Mouse (Mus musculus) layer of hippocampus, postnatal 10 days (tissue): Measurements from ENCODE around the gene Aggf1. TPM values are rescaled to one million over a fixed set of nuclear protein-coding genes. Genes with fewer than 3 reads are reported as not detected.

Experiments
- DNase-seq, 2 experiments: peaks; one replicate each; pipeline ENCODE4 v3.0.0; 2021; ENCODE audit warnings: low spot score in 2 of 2
- total RNA-seq, 2 experiments: library from RNA; stranded (reverse); gene quantifications; 2 replicates each; pipeline ENCODE4 v1.2.3; 2021

Gene Aggf1
- total RNA-seq, 2 experiments from 2014 or later, result 42.0 to 43.9 TPM

DNA sequence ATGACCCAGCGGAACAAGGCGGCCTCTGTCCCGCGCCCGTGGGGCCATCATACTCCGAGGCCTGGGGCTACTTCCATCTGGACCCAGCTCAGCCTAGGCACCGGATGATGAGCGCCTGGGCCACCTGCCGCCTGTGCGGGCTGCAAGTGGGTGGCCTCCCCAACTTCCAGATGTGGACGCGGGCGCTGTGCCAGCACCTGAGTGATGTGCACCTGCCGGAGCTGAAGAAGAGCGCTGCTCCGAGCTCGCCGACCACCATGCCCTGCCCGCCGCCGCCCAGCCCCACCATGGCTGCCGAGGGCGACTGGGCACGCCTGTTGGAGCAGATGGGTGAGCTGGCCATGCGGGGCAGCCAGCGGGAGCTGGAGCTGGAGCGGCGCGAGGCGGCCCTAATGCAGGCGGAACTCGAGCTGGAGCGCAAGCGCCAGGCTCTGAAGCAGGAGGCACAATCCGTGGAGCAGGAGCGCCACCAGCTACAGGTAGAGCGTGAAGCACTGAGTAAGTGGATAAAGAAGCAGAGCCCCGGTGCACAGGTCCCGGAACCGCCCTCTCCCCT lies 39.0 kb downstream of the Aggf1 start:
- peak in 1 of 2 experiments; percentile 57 for DNase-seq

- no peak for DNase-seq
Measured at GRCm38 (mm10) chr13:95332086-95332899, 42.9 kb downstream of the Aggf1 start.

GRCm38 (mm10) chr13:95330507-95330906 lies 44.6 kb downstream of the Aggf1 start:
- no peak for DNase-seq

DNA sequence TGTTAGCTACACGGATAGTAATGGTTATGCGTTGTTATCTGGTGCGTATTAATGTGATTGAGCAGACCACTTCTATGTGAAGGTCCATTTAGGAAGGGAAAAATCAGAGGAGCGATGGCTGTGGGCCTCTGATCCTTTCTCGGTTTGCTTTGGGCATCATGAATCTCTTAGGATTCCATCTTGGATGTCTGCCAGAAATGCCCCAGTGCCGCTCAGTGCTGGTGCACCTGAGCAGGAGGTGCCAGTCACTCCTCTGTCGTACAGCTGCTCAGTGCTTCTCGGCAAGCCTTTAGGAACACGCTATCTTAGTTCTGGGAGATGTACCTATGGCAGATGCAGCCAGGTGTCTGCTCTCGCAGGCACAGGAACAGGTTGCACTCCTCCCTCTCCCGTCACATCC lies 46.4 kb downstream of the Aggf1 start:
- DNase-seq, result no peak

DNA sequence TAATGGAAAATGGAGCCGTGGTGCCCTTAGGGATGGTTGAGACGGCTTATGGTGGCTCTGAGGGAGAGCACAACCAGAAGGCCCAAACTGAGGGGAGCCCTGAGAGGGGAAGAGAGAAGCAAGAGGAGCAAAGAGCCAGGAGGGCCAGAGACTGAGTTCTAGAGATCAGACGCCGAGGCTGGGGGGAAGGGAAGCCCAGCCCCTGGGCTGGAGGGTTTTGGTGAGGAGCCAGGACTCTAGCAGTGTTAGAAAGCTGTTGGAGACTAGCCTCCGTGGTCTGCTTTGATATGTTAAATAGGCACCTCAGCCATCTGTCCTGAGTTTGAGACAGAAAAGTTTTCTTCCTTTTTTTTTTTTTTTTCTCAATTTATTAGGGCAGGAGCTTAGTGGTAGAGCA lies 47.8 kb downstream of the Aggf1 start:
- peak; percentile 48 to 69 for DNase-seq

DNA sequence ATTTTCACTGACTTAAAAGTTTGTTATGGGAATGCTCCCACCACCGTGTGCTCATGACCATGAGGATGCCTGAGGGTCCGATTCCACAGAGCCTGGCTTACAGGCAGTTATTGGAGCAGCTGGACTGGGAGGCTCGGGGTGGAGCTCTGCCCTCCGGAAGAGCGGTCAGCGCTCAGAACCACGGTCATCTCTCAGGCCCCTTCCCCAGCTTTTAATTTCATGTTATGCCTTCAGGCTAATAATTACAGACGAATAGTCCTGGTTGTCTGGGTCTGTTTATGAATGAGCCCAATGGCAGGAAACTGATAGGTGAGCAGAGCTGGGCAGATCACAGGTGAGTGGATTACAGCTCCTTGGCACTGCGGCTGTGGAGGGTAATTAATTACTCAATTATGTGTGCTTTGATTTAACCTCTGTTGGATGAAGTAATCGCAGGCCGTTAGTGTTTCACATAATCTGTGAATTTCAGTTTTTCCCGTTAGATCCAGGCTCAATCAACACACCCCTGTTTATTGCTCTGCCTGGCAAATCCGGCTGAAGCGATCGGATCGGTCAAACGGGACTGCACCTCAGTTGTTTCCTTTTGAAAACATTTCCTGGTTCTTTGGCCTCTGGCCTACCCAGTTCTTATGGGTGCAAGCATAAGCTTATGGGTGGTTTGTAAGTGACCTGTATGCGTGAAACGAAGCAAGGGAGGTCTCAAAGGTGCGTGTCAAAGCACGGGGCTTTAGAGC lies 48.4 kb downstream of the Aggf1 start:
- no peak for DNase-seq

- no peak for DNase-seq
Measured at GRCm38 (mm10) chr13:95325907-95326550, 49.1 kb downstream of the Aggf1 start.

- peak; percentile 77 to 84 for DNase-seq
Measured at GRCm38 (mm10) chr13:95325080-95325906, 49.9 kb downstream of the Aggf1 start.

DNA sequence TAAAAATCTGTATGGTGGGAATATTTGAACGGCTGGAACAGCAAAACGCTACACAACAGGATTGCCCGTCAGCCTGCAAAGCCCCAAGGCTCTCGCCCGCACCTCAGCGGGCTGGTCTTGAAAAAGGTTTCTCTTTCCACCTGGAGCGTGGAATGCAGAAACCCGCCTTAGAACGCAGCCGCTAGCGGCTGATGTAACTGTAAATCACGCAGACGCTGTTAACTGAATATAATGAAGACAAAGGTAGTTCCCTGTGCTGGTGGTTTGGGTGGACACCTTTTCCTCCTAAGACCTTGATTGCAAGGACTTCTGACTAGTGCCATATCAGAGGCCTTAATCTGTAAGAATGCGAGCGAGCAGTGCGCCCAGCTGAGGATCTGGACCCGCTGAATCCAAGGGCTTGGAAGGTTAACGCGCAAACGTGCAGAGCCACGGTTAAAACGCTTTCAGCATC lies 50.5 kb downstream of the Aggf1 start:
- peak; percentile 58 to 61 for DNase-seq

- peak; percentile 75 to 82 for DNase-seq
Measured at GRCm38 (mm10) chr13:95323950-95324625, 51.1 kb downstream of the Aggf1 start.

- no peak for DNase-seq
Measured at GRCm38 (mm10) chr13:95323400-95323799, 51.8 kb downstream of the Aggf1 start, which contains the start of gene Zbed3. Zbed3 (plus strand) TSS chr13:95323612.

GRCm38 (mm10) chr13:95320451-95320850 lies 54.7 kb downstream of the Aggf1 start:
- DNase-seq, result no peak

DNA sequence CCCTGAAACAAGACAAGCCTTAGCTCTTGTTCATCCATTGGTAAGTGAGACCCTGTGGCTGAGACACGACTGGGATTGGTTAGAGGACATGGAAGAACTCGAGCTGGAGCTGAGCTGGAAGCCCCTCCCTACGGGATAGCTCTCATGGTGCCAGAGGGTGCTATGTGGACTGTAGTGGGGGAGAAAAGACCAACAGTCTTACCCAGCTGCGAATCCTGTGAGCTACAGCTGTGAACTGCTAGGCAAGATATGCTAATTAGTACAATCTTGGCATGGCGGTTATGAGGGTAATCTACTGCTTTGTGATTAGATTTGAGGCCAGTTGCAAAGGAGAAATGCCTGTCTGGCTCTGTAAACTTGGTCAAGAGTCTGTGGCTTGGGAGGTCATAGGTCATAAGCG lies 56.0 kb downstream of the Aggf1 start:
- no peak for DNase-seq

GRCm38 (mm10) chr13:95312016-95312415 lies 63.1 kb downstream of the Aggf1 start:
- DNase-seq, result no peak

DNA sequence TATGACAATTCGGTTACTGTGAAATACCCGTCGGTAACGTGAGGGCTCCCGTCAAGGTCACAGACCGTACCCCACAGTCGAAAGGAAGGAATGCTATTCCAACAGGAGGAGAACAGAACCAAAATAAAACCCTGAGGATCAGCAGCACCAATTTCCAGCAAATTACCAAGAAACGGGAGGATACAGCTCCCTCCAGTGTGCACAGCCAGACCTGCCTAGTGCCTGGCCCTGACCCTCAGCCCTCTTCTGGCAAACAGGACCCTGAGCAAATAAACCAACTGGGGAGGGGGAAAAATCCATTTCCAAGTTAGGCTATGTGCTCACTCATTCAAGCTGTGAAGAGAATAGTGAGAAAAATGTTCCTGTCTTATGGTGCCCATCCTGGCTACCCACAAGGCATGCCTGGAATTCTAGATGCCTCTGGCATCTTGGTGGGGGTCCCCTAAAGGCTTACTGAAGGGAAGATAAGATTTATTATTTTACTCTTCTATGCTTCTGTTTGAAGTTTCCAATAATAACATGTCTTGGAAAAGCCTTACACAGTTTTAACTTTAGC lies 68.0 kb downstream of the Aggf1 start:
- DNase-seq, result no peak

- DNase-seq, result no peak
Measured at GRCm38 (mm10) chr13:95306596-95306995, 68.6 kb downstream of the Aggf1 start.
